Mouse (Mus musculus) embryonic facial prominence, embryonic 15.5 days (tissue): ENCODE measurements around the gene Tbc1d16. TPM values are rescaled to one million over a fixed set of nuclear protein-coding genes. Genes with fewer than 3 reads are reported as not detected.

Experiments
- ATAC-seq: fragments of 200-750 bp; cut with Nextera tagmentation; 2 replicates; pipeline ENCODE4 v1.8.0; 2017; ENCODE audit warnings: low read depth, moderate TSS enrichment; ENCODE audit not compliant: insufficient number of reproducible peaks, low FRiP score, low TSS enrichment
- H3K27ac ChIP-seq: fragments of 300-500 bp; sonication (generic); replicated peaks from 2 replicates; pipeline ENCODE4 v1.5.1; 2015; ENCODE audit warnings: mild to moderate bottlenecking, inconsistent platforms
- H3K27me3 ChIP-seq: fragments of 300-500 bp; sonication (generic); 2 replicates; pipeline ENCODE4 v1.6.1; 2015; ENCODE audit warnings: inconsistent platforms
- H3K36me3 ChIP-seq: fragments of 300-500 bp; sonication (generic); 2 replicates; pipeline ENCODE4 v1.6.1; 2015; ENCODE audit warnings: mild to moderate bottlenecking, inconsistent platforms
- H3K4me1 ChIP-seq: fragments of 300-500 bp; sonication (generic); 2 replicates; pipeline ENCODE4 v1.6.1; 2015; ENCODE audit warnings: inconsistent platforms
- H3K4me2 ChIP-seq: fragments of 300-500 bp; sonication (generic); replicated peaks from 2 replicates; pipeline ENCODE4 v1.6.1; 2015; ENCODE audit warnings: mild to moderate bottlenecking, inconsistent platforms
- H3K4me3 ChIP-seq: fragments of 300-500 bp; sonication (generic); replicated peaks from 2 replicates; pipeline ENCODE4 v1.5.1; 2015; ENCODE audit warnings: mild to moderate bottlenecking, inconsistent platforms
- H3K9ac ChIP-seq: fragments of 300-500 bp; sonication (generic); 2 replicates; pipeline ENCODE4 v1.6.1; 2015; ENCODE audit warnings: inconsistent platforms
- H3K9me3 ChIP-seq: fragments of 300-500 bp; sonication (generic); replicated peaks from 2 replicates; pipeline ENCODE4 v1.6.1; 2016; ENCODE audit warnings: inconsistent platforms
- WGBS: fragments of 180-500 bp; shearing (Covaris S2); methylation state at CpG from one replicate; pipeline ENCODE4 v1.1.7; 2015; 5-methylcytosine and 5-hydroxymethylcytosine counted together
- polyA plus RNA-seq: library from polyadenylated mRNA; unstranded; fragments of >200 nt; fragmentation: Nextera tagmentation; extraction: Ambion mirVana; gene quantifications from 2 replicates; pipeline ENCODE4 v1.2.1, GENCODE M21; 2015

Tbc1d16 gene
- polyA plus RNA-seq, 1 experiment from 2014 or later = 15.3 TPM

DNA sequence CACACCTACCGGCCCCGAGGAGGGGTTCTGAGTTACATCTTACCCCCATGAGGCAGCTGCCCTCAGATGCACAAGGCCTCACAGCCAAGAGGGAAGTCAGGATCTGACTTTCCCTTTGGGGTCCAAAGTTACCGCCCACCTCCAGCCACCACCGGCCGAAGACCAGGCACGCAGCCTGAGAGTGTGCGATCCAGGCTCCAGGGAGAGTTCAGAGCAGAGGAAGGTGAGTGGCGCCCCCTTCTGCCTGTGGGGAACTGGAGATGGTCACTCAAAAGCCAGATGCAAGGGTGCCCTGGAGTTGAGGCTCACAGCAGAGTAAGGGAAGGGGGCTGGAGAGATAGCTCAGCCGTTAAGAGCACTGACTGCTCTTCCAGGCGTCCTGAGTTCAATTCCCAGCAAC lies 22.6 kb downstream of the Tbc1d16 start:
- whole genome bisulfite sequencing = 85% methylated on average over 10 of the region's 10 CpGs
- Histone ChIP-seq H3K9ac (no peak overlapping the region), H3K36me3 (peaks cover 27% of the 10 kb centered on the region), H3K4me3 (no peak overlapping the region), H3K27me3 (no peaks in the 10 kb centered on the region), H3K9me3 (no peaks in the 10 kb centered on the region), H3K27ac (no peak overlapping the region), H3K4me1 (peaks cover 24% of the 10 kb centered on the region), H3K4me2 (no peak overlapping the region)
- no peak for ATAC-seq

DNA sequence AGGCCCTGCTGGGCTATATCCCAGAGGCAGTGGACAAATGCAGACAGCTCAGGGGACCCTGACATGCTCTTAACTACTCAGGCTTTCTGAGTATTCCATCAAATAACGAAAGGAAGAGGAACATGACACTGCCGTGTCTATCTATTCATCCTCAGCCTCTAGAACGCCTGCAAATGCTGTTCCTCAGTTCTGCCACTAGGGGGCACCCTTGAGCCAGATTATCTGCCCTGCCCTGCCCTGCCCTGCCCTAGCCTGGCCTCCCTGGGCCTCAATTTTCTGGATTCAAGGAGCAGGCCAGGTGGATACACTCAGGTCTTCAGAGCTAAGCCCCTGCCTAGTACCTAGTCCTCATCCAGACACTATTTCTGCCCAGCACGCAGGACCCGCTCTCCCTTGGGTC lies 24.9 kb downstream of the Tbc1d16 start:
- H3K4me1 ChIP-seq = peaks cover 8% of the 10 kb centered on the region; the same call in 1 of the 2 replicates
- no peak for ATAC-seq
- H3K9me3 ChIP-seq = no peaks in the 10 kb centered on the region
- no peak overlapping the region for H3K4me2 ChIP-seq
- no peak overlapping the region for H3K9ac ChIP-seq
- WGBS = 46% methylated on average over 5 of the region's 5 CpGs
- H3K36me3 ChIP-seq = peaks cover 22% of the 10 kb centered on the region
- H3K27me3 ChIP-seq = no peaks in the 10 kb centered on the region
- H3K4me3 ChIP-seq = no peak overlapping the region
- H3K27ac ChIP-seq = no peak overlapping the region

DNA sequence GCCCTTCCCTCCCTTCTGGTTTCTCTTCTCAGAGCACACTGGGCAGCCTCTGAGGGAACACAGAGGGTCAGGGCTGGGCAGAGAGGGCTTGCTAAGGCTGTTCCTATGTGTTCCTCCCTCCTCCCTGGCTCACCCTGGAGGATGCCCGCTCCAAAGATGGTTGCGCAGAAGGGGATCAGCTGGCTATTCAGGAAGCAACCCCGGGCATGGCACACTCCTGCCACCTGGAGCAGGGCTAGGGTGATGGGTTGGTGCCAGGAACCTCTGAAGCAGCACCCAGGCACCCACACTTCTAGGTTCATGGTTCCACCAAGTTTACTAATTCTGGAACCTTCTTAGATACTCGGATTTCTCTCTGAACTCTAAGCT lies 29.1 kb downstream of the Tbc1d16 start:
- H3K9ac ChIP-seq = no peak overlapping the region
- 88% methylated on average over 4 of the region's 4 CpGs for WGBS
- peaks cover 13% of the 10 kb centered on the region; the same call in 1 of the 2 replicates for H3K4me1 ChIP-seq
- no peaks in the 10 kb centered on the region for H3K9me3 ChIP-seq
- H3K27ac ChIP-seq = no peak overlapping the region
- H3K27me3 ChIP-seq = no peaks in the 10 kb centered on the region
- no peak for ATAC-seq
- no peak overlapping the region for H3K4me2 ChIP-seq
- peaks cover 4% of the 10 kb centered on the region; the same call in 1 of the 2 replicates for H3K36me3 ChIP-seq
- no peak overlapping the region for H3K4me3 ChIP-seq

DNA sequence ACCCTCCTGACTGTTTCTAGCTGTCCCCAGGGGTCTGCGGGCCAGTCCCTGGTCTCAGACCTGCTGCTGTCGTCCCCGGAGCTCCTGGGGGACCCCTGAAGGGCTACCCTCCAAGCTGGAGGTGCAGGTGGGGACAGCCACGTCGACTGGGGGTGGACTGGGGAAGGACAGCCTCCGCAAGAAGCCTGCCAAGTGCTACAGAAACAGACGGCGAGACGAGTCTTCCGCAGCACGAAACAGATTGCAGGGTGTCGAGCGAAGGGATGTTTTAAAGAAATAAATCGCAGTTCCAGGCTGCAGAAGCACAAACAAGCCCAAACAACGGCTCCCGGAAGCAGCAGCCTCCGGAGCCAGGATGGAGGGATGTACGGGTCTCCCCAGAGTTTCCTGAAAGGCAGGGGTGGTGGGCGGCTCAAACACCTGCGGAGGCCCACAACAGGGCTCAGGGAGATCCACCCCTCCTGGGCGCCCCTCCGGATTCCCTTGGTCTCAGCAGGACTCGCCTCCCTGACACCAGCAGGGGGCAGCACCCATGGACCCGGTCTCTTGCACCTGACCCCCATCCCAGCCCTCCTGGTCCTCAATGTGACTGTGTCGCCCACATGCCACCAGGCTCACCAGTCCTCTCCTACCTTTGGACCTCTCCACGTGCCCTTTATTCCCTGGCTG lies 29.6 kb downstream of the Tbc1d16 start:
- H3K9ac ChIP-seq = no peak overlapping the region
- H3K36me3 ChIP-seq = peaks cover 4% of the 10 kb centered on the region; the same call in 1 of the 2 replicates
- peaks cover 13% of the 10 kb centered on the region; the same call in 1 of the 2 replicates for H3K4me1 ChIP-seq
- H3K4me2 ChIP-seq = no peak overlapping the region
- no peaks in the 10 kb centered on the region for H3K9me3 ChIP-seq
- H3K27me3 ChIP-seq = no peaks in the 10 kb centered on the region
- H3K4me3 ChIP-seq = no peak overlapping the region
- ATAC-seq = no peak
- 55% methylated on average over 26 of the region's 26 CpGs for WGBS
- H3K27ac ChIP-seq = no peak overlapping the region

DNA sequence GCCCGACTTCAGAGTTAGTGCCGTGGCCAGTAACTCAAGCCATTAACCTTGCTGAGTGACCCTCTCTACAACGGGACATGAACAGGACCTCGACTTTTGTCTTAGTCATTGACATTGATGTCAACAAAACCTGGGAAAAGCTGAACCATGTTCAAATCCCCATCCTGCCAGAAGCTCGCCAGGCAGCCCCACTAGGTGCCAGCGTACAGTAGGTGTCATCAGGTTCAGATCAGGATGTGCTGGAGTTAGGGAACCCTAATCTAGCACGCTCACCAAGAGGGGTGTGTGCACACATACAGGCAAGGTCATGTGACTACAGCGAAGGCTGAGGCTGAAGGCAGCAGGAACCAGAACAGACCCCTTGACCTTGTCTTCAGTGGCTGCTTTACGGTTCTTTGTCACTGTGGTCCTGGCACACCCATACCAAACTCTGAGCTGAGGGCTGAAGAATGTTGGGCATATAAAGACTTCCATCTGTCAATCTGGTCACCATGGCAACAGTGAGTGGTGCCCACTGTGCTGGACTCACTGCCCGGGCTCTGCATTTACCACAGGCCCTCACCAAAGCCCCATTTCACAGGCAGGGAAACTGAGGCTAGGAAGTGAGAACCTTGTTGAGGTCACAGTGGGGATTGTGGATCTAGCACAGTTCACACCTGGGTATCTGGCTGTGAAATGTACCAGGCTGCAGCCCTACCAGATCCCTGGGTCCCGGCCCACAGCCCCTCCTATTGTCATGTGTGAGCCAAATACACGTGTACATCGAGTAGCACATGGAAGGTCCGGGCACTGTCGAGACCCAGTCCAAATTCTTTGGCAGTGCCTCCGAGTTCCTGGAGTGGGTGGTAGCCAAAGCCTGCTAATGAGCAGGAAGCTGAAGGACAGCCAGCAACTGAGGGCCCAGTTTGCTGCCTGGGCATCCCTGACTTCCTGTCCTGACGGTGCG lies 30.4 kb downstream of the Tbc1d16 start:
- Histone ChIP-seq H3K27ac (no peak overlapping the region), H3K36me3 (peaks cover 4% of the 10 kb centered on the region; the same call in 1 of the 2 replicates), H3K4me3 (no peak overlapping the region), H3K4me2 (no peak overlapping the region), H3K9ac (no peak overlapping the region), H3K9me3 (no peaks in the 10 kb centered on the region), H3K27me3 (no peaks in the 10 kb centered on the region), H3K4me1 (peaks cover 14% of the 10 kb centered on the region; the same call in 1 of the 2 replicates)
- no peak for ATAC-seq
- WGBS = 85% methylated on average over 18 of the region's 18 CpGs

DNA sequence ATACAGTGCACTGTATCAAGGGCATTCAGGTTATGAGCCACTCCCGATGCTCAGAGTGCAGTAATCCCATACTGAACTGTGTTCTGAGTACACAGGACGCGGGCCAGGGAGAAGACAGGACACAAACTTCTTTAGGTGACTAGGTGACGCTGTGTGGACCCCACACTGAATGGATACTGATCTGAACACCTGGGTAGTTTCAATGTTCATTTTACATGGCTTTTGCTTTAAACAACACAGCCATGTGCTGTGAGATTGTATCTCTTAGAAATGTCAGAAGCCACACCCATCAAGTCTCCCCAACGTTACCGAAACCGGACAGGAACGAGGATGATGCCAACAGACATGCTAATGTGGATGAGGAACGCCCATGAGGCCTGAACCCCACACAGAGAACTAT lies 35.7 kb downstream of the Tbc1d16 start:
- WGBS = 60% methylated on average over 9 of the region's 9 CpGs
- Histone ChIP-seq H3K27me3 (no peaks in the 10 kb centered on the region), H3K9ac (no peak overlapping the region), H3K4me2 (no peak overlapping the region), H3K36me3 (no peaks in the 10 kb centered on the region), H3K4me1 (peaks cover 39% of the 10 kb centered on the region), H3K27ac (no peak overlapping the region), H3K4me3 (no peak overlapping the region), H3K9me3 (no peaks in the 10 kb centered on the region)
- ATAC-seq = no peak

DNA sequence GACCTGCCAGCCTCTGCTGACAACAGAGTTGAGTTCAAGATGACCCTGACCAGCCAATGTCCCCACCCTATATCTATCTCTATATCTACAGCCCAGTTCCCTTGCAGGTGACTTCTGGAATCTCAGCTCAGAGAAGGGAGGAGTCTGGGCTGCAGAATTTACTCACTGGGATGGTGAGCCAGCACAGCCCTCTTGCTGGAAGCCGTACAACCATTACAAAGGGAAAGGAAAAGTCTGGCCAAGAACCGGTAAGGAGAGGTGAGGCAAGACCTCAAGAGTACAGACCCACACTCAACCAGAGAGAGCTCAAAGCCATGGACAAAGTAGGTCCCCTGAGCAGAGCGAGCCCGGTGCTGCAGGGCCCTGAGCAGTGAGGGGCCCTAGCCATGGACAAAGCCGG lies 36.1 kb downstream of the Tbc1d16 start:
- no peak overlapping the region for H3K9ac ChIP-seq
- no peak overlapping the region for H3K4me3 ChIP-seq
- WGBS = 81% methylated on average over 5 of the region's 5 CpGs
- H3K4me1 ChIP-seq = peaks cover 44% of the 10 kb centered on the region
- H3K27ac ChIP-seq = no peak overlapping the region
- ATAC-seq = no peak
- no peaks in the 10 kb centered on the region for H3K27me3 ChIP-seq
- H3K4me2 ChIP-seq = no peak overlapping the region
- no peaks in the 10 kb centered on the region for H3K36me3 ChIP-seq
- H3K9me3 ChIP-seq = no peaks in the 10 kb centered on the region

DNA sequence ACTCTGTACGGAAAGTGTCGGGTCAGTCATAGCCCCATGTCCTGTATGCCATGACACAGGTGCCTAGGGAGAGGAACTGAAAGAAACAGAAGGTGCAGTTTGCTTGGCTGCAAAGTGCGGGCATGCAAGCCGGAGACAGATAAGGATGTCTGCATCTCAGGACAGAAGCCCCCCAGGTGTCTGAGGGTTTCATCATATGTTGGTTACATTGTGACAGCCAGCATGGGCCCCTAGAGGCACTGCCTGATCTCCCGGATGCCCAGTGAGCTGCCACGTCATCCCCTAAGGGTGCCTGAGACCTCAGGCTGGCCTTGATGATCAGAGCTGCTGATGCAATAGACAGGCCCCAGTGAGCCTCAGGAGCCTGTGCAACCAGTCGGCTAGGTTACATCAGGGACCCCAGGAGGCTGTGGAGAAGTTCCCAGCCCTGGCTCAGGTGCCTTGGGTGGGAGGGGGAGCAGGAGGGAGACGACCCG lies 36.7 kb downstream of the Tbc1d16 start:
- ATAC-seq = no peak
- H3K36me3 ChIP-seq = no peaks in the 10 kb centered on the region
- H3K4me3 ChIP-seq = no peak overlapping the region
- H3K9ac ChIP-seq = no peak overlapping the region
- H3K27me3 ChIP-seq = no peaks in the 10 kb centered on the region
- H3K4me1 ChIP-seq = peaks cover 49% of the 10 kb centered on the region
- no peak overlapping the region for H3K4me2 ChIP-seq
- no peaks in the 10 kb centered on the region for H3K9me3 ChIP-seq
- H3K27ac ChIP-seq = no peak overlapping the region
- WGBS = 81% methylated on average over 9 of the region's 9 CpGs

DNA sequence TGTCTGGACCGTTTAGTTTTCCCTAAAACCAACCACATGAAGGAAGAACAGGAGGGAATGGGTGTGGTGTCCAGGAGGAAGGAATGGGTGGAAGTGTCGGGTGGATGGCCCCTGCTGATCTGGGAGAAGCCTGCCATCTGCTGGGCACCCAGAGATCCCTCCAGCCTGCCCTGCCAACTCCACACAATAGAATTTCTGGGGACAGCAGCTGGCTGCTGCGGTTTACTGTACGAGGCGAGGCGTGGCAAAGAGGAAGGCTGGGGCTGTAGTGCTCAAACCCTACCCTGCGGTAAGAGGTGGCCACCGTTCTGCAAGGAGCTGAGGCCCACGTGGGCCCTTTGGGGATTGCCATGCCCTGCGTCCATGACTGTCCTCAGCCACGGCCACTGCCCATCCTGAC lies 37.8 kb downstream of the Tbc1d16 start:
- WGBS = 19% methylated on average over 11 of the region's 11 CpGs
- no peak overlapping the region for H3K27ac ChIP-seq
- no peaks in the 10 kb centered on the region for H3K9me3 ChIP-seq
- no peak overlapping the region for H3K4me3 ChIP-seq
- no peak overlapping the region for H3K9ac ChIP-seq
- H3K36me3 ChIP-seq = no peaks in the 10 kb centered on the region
- H3K4me2 ChIP-seq = no peak overlapping the region
- peak; percentile 63; the same call in 1 of the 2 replicates for ATAC-seq
- H3K4me1 ChIP-seq = peaks cover 52% of the 10 kb centered on the region
- H3K27me3 ChIP-seq = no peaks in the 10 kb centered on the region

DNA sequence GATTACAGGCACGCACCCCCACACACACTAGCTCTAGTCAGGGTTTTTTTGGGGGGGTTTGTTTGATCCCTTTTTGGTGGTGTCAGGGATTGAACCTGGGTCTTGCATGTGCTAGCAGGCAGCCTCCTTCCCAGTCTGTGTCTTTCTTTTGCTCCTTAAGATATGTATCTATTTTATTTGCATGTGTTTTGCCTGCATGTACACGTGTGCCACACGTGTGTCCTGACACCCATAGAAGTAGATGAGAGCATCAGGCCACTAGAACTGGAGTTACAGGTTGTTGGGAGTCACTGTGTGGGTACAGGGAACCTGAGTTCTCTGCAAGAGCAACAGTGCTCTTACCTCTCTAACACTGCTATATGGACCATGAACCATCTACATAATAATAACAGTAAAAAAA lies 39.0 kb downstream of the Tbc1d16 start:
- WGBS = 54% methylated on average over 3 of the region's 3 CpGs
- no peak for ATAC-seq

DNA sequence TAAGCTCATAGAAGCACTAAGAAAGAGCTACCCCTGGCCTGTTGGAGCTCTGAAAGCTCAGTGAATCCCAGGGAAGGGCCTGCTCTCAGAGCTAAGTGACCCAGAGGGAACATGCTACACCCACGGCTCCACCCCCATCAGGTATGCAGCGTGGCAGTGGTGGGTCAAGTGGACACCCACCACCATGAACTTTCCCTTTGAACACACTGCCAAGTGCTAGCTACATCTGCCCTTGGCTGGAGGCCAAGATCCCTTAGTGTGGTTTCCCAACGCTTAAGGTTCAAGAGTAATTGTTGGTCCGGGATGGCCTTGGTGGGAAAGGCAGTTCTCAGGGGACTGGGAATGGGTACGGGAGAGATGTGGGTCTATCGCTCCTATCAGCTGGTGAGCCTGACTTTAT lies 39.9 kb downstream of the Tbc1d16 start:
- no peak for ATAC-seq
- Histone ChIP-seq H3K4me1 (peaks cover 55% of the 10 kb centered on the region), H3K9me3 (no peaks in the 10 kb centered on the region), H3K4me2 (no peak overlapping the region), H3K27ac (peak overlapping the region; percentile 77), H3K4me3 (no peak overlapping the region), H3K27me3 (no peaks in the 10 kb centered on the region), H3K36me3 (no peaks in the 10 kb centered on the region), H3K9ac (no peak overlapping the region)
- 45% methylated on average over 6 of the region's 6 CpGs for WGBS

More for the DNA sequence above, 39.0 kb downstream of the Tbc1d16 start:
- Histone ChIP-seq H3K27me3 (no peaks in the 10 kb centered on the region), H3K9ac (no peak overlapping the region), H3K27ac (no peak overlapping the region; the same call in 1 of the 2 replicates), H3K36me3 (no peaks in the 10 kb centered on the region), H3K4me1 (peaks cover 55% of the 10 kb centered on the region), H3K4me2 (no peak overlapping the region), H3K9me3 (no peaks in the 10 kb centered on the region), H3K4me3 (no peak overlapping the region)
